Mouse (Mus musculus) myocyte (in vitro differentiated cells): Measurements from ENCODE around the gene Dab1. TPM values are rescaled to one million over a fixed set of nuclear protein-coding genes. Genes with fewer than 3 reads are reported as not detected.

Experiments
- H3K27me3 ChIP-seq: one replicate; pipeline ENCODE4 v1.6.1; 2011; ENCODE audit not compliant: control insufficient read depth, insufficient read depth, insufficient read length
- H3K36me3 ChIP-seq: one replicate; pipeline ENCODE4 v1.6.1; 2011; ENCODE audit not compliant: control insufficient read depth, insufficient read depth
- H3K4me2 ChIP-seq: one replicate; pipeline ENCODE4 v1.6.1; 2011; ENCODE audit warnings: low read depth, control low read depth
- H3K4me3 ChIP-seq: one replicate; pipeline ENCODE4 v1.5.1; 2011; ENCODE audit warnings: mild to moderate bottlenecking, control low read depth, moderate library complexity
- H3K79me2 ChIP-seq: one replicate; pipeline ENCODE4 v1.6.1; 2011; ENCODE audit not compliant: control insufficient read depth, insufficient read depth
- H3ac ChIP-seq: one replicate; pipeline ENCODE4 v1.6.1; 2011; ENCODE audit not compliant: control insufficient read depth, insufficient read length
- CEBPB ChIP-seq: IDR thresholded peaks from 2 replicates; pipeline ENCODE4 v1.6.1; 2011; ENCODE audit warnings: mild to moderate bottlenecking, moderate library complexity; ENCODE audit not compliant: poor library complexity, insufficient read depth, severe bottlenecking
- E2F4 ChIP-seq: IDR thresholded peaks from one replicate; pipeline ENCODE4 v1.6.1; 2011; ENCODE audit warnings: mild to moderate bottlenecking, control low read depth, moderate library complexity; ENCODE audit not compliant: insufficient read depth
- MAX ChIP-seq: IDR thresholded peaks from one replicate; pipeline ENCODE4 v1.6.1; 2011; ENCODE audit warnings: low read depth, mild to moderate bottlenecking, control low read depth
- MYOD1 ChIP-seq, 3 experiments: IDR thresholded peaks; one replicate each; pipeline ENCODE4 v1.6.1; 2011; ENCODE audit warnings: control low read depth in 2 of 3, low read depth in 2 of 3, mild to moderate bottlenecking in 2 of 3, moderate library complexity in 1 of 3; ENCODE audit not compliant: insufficient read length in 2 of 3, control insufficient read depth in 1 of 3
- MYOG ChIP-seq, 3 experiments: IDR thresholded peaks; one replicate each; pipeline ENCODE4 v1.6.1; 2011; ENCODE audit warnings: control low read depth in 2 of 3, low read depth in 2 of 3, mild to moderate bottlenecking in 2 of 3; ENCODE audit not compliant: insufficient read length in 2 of 3, control insufficient read depth in 1 of 3, insufficient read depth in 1 of 3
- POLR2A ChIP-seq: IDR thresholded peaks from one replicate; pipeline ENCODE4 v1.6.1; 2011; ENCODE audit warnings: low read depth, mild to moderate bottlenecking, control low read depth, moderate library complexity; ENCODE audit not compliant: insufficient read length
- POLR2AphosphoS2 ChIP-seq: IDR thresholded peaks from one replicate; pipeline ENCODE4 v1.6.1; 2011; ENCODE audit warnings: low read depth, control low read depth; ENCODE audit not compliant: insufficient read length
- REST ChIP-seq: IDR thresholded peaks from one replicate; pipeline ENCODE4 v1.6.1; 2011; ENCODE audit warnings: mild to moderate bottlenecking, control low read depth, moderate library complexity; ENCODE audit not compliant: insufficient read depth, insufficient read length
- SRF ChIP-seq: IDR thresholded peaks from one replicate; pipeline ENCODE4 v1.6.1; 2011; ENCODE audit warnings: low read depth; ENCODE audit not compliant: control insufficient read depth, insufficient read length
- TCF12 ChIP-seq: IDR thresholded peaks from one replicate; pipeline ENCODE4 v1.6.1; 2011; ENCODE audit warnings: mild to moderate bottlenecking, control low read depth; ENCODE audit not compliant: poor library complexity, insufficient read depth, severe bottlenecking
- TCF3 ChIP-seq: IDR thresholded peaks from one replicate; pipeline ENCODE4 v1.6.1; 2011; ENCODE audit warnings: low read depth, control low read depth; ENCODE audit not compliant: insufficient read length
- USF1 ChIP-seq: IDR thresholded peaks from one replicate; pipeline ENCODE4 v1.6.1; 2011; ENCODE audit warnings: low read depth, mild to moderate bottlenecking, control low read depth, moderate library complexity
- polyA plus RNA-seq: library from polyadenylated mRNA; unstranded; fragments of >200 nt; fragmentation: generic; extraction: Trizol; gene quantifications from one replicate; pipeline ENCODE4 v1.2.1, GENCODE M21; 2012; ENCODE audit warnings: missing spikeins

The Dab1 gene
- polyA plus RNA-seq, 1 experiment: not detected

DNA sequence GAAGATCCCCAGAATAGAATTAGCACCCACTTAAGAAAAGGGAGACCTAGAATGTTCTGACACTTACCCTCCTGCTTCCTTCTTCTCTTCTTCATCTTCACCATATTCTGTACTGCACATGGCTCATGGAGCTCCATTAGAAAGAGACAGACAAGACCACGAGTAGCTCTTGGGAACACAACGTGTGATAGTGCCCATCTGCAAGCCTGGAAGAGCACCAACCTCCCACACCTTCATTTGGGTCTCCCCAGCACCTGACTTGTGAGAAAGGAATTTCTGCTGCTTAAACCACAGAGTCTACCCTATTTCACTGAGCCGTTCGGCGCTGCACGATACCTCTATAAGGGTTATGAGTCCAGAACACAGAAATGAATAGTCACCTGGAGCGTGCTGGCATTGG lies 977.8 kb downstream of the Dab1 start:
- Histone ChIP-seq H3K79me2 (no peaks in the 10 kb centered on the region), H3ac (no peak overlapping the region), H3K27me3 (no peaks in the 10 kb centered on the region), H3K4me2 (no peak overlapping the region), H3K4me3 (no peak overlapping the region), H3K36me3 (no peaks in the 10 kb centered on the region)
- no peak for TF ChIP-seq SRF
- no peak for TF ChIP-seq E2F4
- no peak for TF ChIP-seq MYOG (IDR thresholded peaks at IDR 0.05; ENCODE audit: control insufficient read depth in 1 of 3, insufficient read depth in 1 of 3, insufficient read length in 2 of 3, low read depth in 2 of 3)
- TF ChIP-seq USF1: no peak
- no peak for TF ChIP-seq POLR2AphosphoS2
- no peak for TF ChIP-seq MYOD1 (IDR thresholded peaks at IDR 0.05; ENCODE audit: control insufficient read depth in 1 of 3, insufficient read length in 2 of 3, low read depth in 2 of 3)
- TF ChIP-seq REST: no peak
- no peak for TF ChIP-seq CEBPB
- no peak for TF ChIP-seq POLR2A
- no peak for TF ChIP-seq TCF3
- TF ChIP-seq MAX: no peak
- TF ChIP-seq TCF12: no peak

DNA sequence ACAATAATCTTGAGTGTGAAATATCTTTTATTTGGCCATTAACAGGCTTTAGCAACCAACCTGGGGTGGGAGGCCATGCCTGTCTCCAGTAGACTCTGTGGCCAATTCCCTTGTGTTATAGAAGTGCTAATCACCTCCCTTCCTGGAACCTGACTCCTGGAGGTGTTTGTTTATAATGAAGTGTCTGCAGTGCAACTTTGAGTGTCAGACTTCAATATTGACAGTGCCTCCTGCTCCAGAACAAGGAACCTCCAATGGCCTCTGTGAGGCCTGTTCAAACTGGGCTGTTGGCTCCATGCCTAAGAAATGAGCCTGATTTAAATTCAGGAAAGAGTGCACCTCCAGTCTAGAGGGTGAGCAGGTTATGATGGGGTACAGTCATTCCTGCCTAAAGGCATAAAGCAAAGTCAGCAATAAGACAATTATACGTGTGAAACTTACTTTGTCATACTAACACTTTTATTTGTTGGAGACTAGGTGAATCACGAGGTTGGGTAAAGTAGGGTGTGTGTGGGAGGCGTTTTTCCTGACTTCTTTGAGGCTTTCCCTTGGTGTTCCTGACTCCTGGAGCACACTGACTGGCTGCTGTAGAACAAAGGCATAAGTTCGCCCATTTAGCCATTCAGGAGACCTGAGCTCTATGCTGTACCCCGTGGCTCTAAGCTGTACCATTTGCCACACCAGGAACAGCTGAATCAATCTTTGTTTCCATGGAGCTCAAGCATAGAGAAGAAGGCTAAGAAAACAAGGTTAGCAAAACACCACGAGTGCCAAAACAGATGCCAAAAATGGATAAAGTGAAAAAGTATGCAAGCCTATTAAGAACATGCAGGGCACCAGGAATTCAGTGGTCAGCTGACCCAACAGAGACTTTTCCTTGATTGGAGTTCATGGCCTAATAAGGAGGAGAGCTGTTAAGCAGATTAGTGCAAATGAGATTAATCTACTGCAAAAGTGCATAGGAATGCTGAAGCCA lies 978.6 kb downstream of the Dab1 start:
- Histone ChIP-seq H3K79me2 (no peaks in the 10 kb centered on the region), H3K36me3 (no peaks in the 10 kb centered on the region), H3K4me2 (no peak overlapping the region), H3K4me3 (no peak overlapping the region), H3ac (no peak overlapping the region), H3K27me3 (no peaks in the 10 kb centered on the region)
- no peak for TF ChIP-seq POLR2A
- TF ChIP-seq MAX: no peak
- TF ChIP-seq REST: no peak
- no peak for TF ChIP-seq E2F4
- TF ChIP-seq TCF12: no peak
- TF ChIP-seq USF1: no peak
- TF ChIP-seq TCF3: no peak
- TF ChIP-seq POLR2AphosphoS2: no peak
- TF ChIP-seq MYOG (IDR thresholded peaks at IDR 0.05; ENCODE audit: control insufficient read depth in 1 of 3, insufficient read depth in 1 of 3, insufficient read length in 2 of 3, low read depth in 2 of 3): no peak

GRCm38 (mm10) chr4:104602804-104603203 lies 983.6 kb downstream of the Dab1 start:
- Histone ChIP-seq H3K36me3 (no peaks in the 10 kb centered on the region), H3K79me2 (no peaks in the 10 kb centered on the region), H3ac (no peak overlapping the region), H3K4me3 (no peak overlapping the region), H3K27me3 (no peaks in the 10 kb centered on the region), H3K4me2 (no peak overlapping the region)
- no peak for TF ChIP-seq SRF
- TF ChIP-seq USF1: no peak
- TF ChIP-seq E2F4: no peak
- TF ChIP-seq MYOG (IDR thresholded peaks at IDR 0.05; ENCODE audit: control insufficient read depth in 1 of 3, insufficient read depth in 1 of 3, insufficient read length in 2 of 3, low read depth in 2 of 3): no peak
- no peak for TF ChIP-seq MAX
- TF ChIP-seq POLR2AphosphoS2: no peak
- TF ChIP-seq TCF3: no peak
- no peak for TF ChIP-seq MYOD1 (IDR thresholded peaks at IDR 0.05; ENCODE audit: control insufficient read depth in 1 of 3, insufficient read length in 2 of 3, low read depth in 2 of 3)

DNA sequence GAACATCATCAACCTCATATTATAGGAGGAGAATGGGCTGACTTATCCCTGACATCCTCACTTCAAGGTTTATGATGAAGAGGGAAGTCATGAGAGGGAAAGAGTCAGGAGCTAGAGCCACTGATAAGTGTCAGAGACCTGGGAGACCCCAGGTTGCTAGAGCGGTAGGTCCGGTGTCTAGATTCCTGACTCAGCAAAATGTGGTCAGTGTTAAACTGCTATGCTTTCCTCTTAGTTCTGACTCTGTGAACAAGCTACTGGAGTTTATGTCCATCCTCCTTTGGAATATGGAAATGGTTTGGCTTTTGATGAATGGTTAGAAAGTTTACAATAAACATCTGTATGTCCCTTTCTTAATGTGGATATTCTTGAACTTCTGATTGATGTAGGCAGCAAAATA lies 985.1 kb downstream of the Dab1 start:
- Histone ChIP-seq H3K4me2 (no peak overlapping the region), H3ac (no peak overlapping the region), H3K36me3 (no peaks in the 10 kb centered on the region), H3K27me3 (no peaks in the 10 kb centered on the region), H3K79me2 (no peaks in the 10 kb centered on the region), H3K4me3 (no peak overlapping the region)
- TF ChIP-seq CEBPB: no peak
- no peak for TF ChIP-seq MYOD1 (IDR thresholded peaks at IDR 0.05; ENCODE audit: control insufficient read depth in 1 of 3, insufficient read length in 2 of 3, low read depth in 2 of 3)
- TF ChIP-seq USF1: no peak
- no peak for TF ChIP-seq TCF3
- no peak for TF ChIP-seq TCF12
- no peak for TF ChIP-seq POLR2AphosphoS2
- TF ChIP-seq SRF: no peak
- TF ChIP-seq E2F4: no peak

DNA sequence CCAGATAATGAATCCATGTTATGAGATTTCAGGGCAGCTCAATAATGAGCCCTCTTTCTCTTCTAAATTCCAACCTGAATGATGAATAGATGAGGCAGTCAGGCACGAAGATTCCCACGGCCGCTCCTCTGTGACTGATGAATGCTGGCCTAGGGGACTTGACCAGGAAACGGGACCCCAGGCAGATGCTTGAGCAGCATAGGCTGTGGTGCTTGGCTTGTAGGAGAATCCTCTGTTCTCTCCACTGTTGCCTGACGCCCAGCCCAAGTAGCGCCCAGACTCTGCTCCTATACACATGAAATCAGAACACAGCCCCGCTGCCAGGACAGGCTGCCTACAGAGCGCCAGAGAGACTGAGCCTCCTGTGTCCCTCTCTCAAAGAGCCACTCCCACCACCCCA lies 987.7 kb downstream of the Dab1 start:
- no peak for TF ChIP-seq USF1
- TF ChIP-seq TCF3: no peak
- TF ChIP-seq POLR2A: no peak
- TF ChIP-seq E2F4: no peak
- TF ChIP-seq TCF12: no peak
- TF ChIP-seq MYOD1 (IDR thresholded peaks at IDR 0.05; ENCODE audit: control insufficient read depth in 1 of 3, insufficient read length in 2 of 3, low read depth in 2 of 3): no peak
- TF ChIP-seq MYOG (IDR thresholded peaks at IDR 0.05; ENCODE audit: control insufficient read depth in 1 of 3, insufficient read depth in 1 of 3, insufficient read length in 2 of 3, low read depth in 2 of 3): no peak
- TF ChIP-seq SRF: no peak
- TF ChIP-seq MAX: no peak
- Histone ChIP-seq H3ac (no peak overlapping the region), H3K36me3 (no peaks in the 10 kb centered on the region), H3K4me2 (no peak overlapping the region), H3K79me2 (no peaks in the 10 kb centered on the region), H3K4me3 (no peak overlapping the region), H3K27me3 (no peaks in the 10 kb centered on the region)
